Mouse (Mus musculus) bone marrow, adult 2 months (tissue): ENCODE data around the gene Myl4. TPM values are rescaled to one million over a fixed set of nuclear protein-coding genes. Genes with fewer than 3 reads are reported as not detected.
A peak's percentile ranks its signal among the peaks of the same experiment; 100 is the strongest.

Experiments
- H3K27ac ChIP-seq: fragments of 200-500 bp; 2 replicates; pipeline ENCODE4 v1.5.1; 2012; ENCODE audit warnings: low read depth, mild to moderate bottlenecking, control low read depth, inconsistent platforms, low read length; ENCODE audit not compliant: control insufficient read depth, poor library complexity, insufficient read depth
- H3K4me1 ChIP-seq: fragments of 200-500 bp; 2 replicates; pipeline ENCODE4 v1.6.1; 2011; ENCODE audit warnings: low read length; ENCODE audit not compliant: control insufficient read depth, insufficient read depth
- H3K4me3 ChIP-seq: fragments of 200-500 bp; replicated peaks from 2 replicates; pipeline ENCODE3; 2011; ENCODE audit warnings: mild to moderate bottlenecking, low read depth, low read length, control low read depth; ENCODE audit not compliant: control insufficient read depth
- CTCF ChIP-seq: fragments of 200-500 bp; IDR thresholded peaks from 2 replicates; pipeline ENCODE4 v1.5.1; 2011; ENCODE audit warnings: low read length, control low read depth; ENCODE audit not compliant: control insufficient read depth, insufficient read depth
- POLR2A ChIP-seq: fragments of 200-500 bp; IDR thresholded peaks from 2 replicates; pipeline ENCODE4 v1.6.1; 2011; ENCODE audit warnings: low read depth, mild to moderate bottlenecking, control low read depth, low read length, borderline replicate concordance; ENCODE audit not compliant: control insufficient read depth
- WGBS: fragments of 180-500 bp; shearing (Covaris S2); methylation state at CpG from one replicate; pipeline ENCODE4 v1.1.7; 2018; 5-methylcytosine and 5-hydroxymethylcytosine counted together
- polyA plus RNA-seq: library from polyadenylated mRNA; stranded (reverse); fragments of >200 nt; gene quantifications from 2 replicates; pipeline ENCODE4 v1.2.4, GENCODE M21; 2011; ENCODE audit warnings: low replicate concordance; ENCODE audit not compliant: missing spikeins, insufficient read depth, insufficient read length

The Myl4 gene
- polyA plus RNA-seq, 1 experiment = 31.8 TPM

DNA sequence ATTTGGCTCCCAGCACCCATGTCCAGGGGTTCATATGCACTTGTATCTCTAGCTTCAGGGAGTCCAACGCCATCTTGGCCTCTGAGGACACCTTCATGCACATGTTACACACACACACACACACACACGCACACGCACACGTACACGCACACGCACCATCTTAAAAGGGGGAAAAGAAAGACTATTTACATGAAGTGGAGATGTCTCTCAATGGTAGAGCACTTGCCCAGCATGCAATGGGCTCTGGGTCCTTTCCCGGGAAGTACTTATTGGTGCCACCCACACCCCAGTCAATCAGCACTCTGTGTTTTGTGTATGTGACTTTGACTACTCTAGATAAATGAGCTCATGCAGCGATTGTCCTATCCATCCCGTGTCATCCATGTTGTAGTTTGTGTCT is 37.4 kb downstream of the Myl4 start:
- TF ChIP-seq POLR2A (no peak), CTCF (no peak)
- H3K27ac ChIP-seq = no peak overlapping the region
- 96% methylated on average over 9 of the region's 9 CpGs for WGBS
- H3K4me3 ChIP-seq = no peak overlapping the region
- no peaks in the 10 kb centered on the region; the same call in 1 of the 2 replicates for H3K4me1 ChIP-seq

DNA sequence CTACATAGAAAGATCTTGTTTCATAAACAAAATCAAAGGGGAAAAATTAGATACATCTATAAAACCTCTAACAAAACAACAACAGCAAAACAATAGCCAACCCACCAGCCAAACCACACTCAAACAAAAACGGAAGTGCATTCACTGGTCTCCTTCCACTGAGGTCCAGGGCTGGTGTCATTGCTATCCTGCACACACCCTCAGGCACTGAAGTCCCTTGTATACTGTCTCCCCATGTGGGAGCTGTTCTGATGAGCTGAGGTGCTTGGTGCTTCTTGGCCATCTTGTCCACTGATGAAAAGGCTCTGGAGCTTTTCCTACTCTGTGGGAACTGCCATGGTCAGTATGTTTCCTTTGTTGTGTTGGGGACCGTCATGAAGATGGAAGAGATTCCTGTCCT is 38.0 kb downstream of the Myl4 start:
- Histone ChIP-seq H3K4me1 (no peaks in the 10 kb centered on the region), H3K27ac (no peak overlapping the region), H3K4me3 (no peak overlapping the region)
- TF ChIP-seq CTCF (no peak), POLR2A (no peak)
- WGBS = 79% methylated on average over 2 of the region's 2 CpGs

DNA sequence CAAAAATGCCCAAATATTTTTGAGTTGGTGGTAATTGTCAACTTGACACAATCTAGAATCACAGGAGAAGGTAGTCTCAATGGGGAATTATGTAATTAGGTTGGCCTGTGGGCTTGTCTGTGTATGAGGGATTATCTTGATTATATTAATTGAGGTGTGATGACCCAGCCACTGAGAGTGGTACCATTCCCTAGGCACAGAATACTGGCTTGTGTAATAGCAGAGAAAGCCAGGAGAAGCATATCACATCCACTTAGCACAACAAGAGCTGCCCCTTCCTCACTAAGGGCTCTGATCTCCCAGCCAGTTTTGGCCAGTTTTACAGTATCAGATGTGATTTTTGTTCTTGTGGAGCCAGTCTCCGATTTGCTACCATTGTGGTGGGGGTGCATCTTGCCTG is 39.1 kb downstream of the Myl4 start:
- 63% methylated on average over 1 of the region's 1 CpGs for WGBS
- Histone ChIP-seq H3K27ac (no peak overlapping the region), H3K4me1 (no peaks in the 10 kb centered on the region), H3K4me3 (no peak overlapping the region)
- TF ChIP-seq POLR2A (no peak), CTCF (no peak)

DNA sequence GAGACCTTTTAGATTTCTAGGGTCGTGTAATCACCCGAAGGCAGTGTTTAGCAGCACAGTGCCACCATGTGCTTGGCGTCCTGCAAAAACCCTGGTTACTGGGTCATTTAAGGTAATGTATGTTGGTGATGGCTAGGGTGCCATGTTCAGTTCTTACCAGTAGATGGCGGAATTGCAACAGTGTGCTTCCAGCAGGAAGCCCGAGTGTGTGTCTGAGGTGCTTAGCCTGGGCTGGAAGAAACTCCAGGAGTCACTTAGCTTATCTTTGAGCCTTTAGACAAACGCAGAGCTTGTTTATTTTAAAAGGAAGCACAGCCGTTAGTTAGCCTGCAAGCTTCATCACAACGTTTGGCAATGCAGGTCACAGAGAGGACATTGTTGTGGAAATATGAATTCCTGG is 39.7 kb downstream of the Myl4 start:
- H3K4me1 ChIP-seq = no peaks in the 10 kb centered on the region
- whole genome bisulfite sequencing = 0% methylated on average over 8 of the region's 8 CpGs
- H3K4me3 ChIP-seq = no peak overlapping the region
- no peak overlapping the region for H3K27ac ChIP-seq
- peak; percentile 94 for TF ChIP-seq CTCF
- TF ChIP-seq POLR2A = no peak

DNA sequence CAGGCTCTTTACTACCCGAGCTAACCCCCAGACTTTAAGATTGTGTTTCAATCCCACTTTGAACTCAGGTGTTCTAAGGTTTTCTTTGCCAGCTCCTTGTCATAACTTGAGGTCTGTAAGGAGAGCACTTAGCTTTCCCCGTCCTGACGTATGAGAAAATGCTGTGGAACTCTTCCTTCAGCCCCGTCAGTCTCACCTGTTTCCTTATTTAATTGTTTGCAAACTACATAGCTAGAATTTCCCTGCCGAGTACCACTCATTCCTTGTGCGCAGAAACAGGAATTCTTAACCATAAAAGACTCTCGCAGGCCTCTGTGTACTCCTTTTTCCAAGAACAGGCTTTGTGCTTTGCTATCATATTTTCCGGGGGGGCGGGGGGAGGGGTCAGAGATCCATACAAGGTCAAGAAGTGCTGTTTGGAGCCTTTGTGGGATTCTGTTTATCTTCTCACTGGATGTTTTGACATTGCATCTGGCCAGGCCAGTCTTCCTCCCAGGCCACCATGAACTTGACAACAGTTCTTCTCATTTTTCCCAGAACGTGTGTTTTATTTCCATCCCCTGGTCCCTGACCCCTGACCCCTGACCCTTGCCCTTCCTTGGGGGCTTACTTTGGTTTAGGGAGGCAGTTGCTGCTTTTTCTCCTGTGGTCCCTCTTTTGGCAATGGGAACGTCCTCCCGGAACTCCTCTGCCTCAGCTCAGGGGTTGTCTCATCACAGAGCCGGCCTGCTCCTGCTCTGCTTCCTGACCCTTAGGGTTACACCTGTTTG is 41.8 kb downstream of the Myl4 start:
- H3K27ac ChIP-seq = no peak overlapping the region; the same call in 1 of the 2 replicates
- WGBS = 81% methylated on average over 13 of the region's 13 CpGs
- no peak overlapping the region for H3K4me3 ChIP-seq
- H3K4me1 ChIP-seq = no peaks in the 10 kb centered on the region; the same call in 1 of the 2 replicates
- TF ChIP-seq POLR2A (no peak), CTCF (no peak)

DNA sequence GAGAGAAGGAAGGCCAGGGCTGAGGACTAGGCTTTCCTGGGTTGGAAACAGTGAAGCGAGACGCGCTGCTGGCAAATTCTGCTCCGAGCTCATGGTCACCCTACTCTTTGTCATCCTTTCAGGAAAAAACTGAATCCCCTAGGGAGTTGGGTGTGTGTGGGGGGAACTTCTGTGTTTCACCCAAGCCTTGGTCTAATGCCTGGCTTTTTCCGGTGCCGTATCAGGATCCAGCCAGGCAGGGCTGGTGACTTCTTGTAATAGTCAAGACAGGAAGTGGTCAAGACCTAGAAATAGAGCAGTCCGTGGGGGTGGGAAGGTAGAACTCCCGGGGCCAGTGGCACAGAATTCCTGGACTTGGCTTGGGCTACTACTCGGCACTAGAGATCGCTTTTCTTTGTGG is 45.9 kb downstream of the Myl4 start:
- 11% methylated on average over 10 of the region's 10 CpGs for WGBS
- H3K4me3 ChIP-seq = no peak overlapping the region
- no peaks in the 10 kb centered on the region; the same call in 1 of the 2 replicates for H3K4me1 ChIP-seq
- TF ChIP-seq POLR2A = no peak
- TF ChIP-seq CTCF = no peak
- H3K27ac ChIP-seq = no peak overlapping the region

DNA sequence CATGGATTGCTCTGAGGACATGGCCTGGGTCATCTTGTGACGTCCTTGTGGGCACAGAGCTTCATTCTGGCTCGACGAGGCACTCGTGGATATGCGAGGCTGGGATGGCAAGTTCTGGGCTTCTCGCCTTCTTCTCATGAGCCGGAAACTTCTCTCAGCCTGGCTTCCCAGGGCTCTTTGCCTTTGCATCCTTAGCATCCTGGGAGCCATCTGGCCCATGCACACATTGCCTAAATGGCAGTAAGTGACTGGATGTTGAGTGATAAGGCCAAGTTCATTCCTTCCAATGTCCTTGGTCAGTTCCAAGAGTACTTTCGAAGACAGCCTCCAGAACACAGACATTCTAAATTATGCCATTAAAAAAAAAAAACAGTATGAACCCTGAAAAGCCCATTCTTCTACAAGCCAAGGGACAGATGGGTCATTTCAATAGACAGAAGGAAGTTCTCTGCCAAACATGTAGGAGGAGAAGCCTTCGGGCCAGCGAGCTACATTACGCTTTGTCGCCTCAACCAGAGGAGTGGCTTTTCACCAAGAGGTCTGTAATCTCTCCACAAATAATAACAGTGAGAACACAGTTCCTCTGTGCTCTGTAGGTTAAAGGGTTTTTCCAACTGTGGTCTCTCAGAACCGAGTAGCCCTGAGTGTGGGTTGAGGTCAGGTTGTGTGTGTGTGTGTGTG is 48.9 kb downstream of the Myl4 start:
- Histone ChIP-seq H3K4me3 (no peak overlapping the region), H3K27ac (no peak overlapping the region), H3K4me1 (no peaks in the 10 kb centered on the region; the same call in 1 of the 2 replicates)
- no peak for TF ChIP-seq POLR2A
- TF ChIP-seq CTCF = no peak
- 66% methylated on average over 13 of the region's 13 CpGs for WGBS

DNA sequence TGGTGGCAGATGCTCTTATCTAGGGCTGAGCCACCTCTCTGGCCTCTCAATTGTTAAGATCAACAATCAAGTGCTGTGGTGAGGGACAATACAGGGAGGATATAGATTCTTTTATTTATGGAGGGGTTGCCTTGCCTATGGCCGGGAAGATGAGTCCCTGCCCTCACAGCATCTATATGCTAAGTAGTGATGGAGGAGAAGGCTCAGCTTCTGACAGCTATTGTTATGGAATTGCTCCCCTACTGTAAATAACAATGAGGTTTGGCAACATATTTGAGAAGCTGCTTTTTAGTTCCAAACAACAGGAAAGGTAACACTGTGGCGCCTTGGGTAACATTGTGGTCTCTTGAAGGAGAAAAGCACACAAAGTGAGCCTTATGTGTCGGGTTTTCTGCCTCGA is 50.2 kb downstream of the Myl4 start:
- TF ChIP-seq POLR2A = no peak
- TF ChIP-seq CTCF = no peak
- no peaks in the 10 kb centered on the region; the same call in 1 of the 2 replicates for H3K4me1 ChIP-seq
- no peak overlapping the region for H3K4me3 ChIP-seq
- no peak overlapping the region for H3K27ac ChIP-seq
- 65% methylated on average over 4 of the region's 4 CpGs for WGBS
